Mouse (Mus musculus) liver, embryonic 14.5 days (tissue): Measurements from ENCODE around the gene Hoxb6.

Experiments
- CTCF ChIP-seq: IDR thresholded peaks from 2 replicates; pipeline ENCODE4 v1.5.1; 2016; ENCODE audit warnings: antibody characterized with exemption, low read depth, control low read depth
- EP300 ChIP-seq: IDR thresholded peaks from 2 replicates; pipeline ENCODE4 v1.6.1; 2016; ENCODE audit warnings: antibody characterized with exemption, low read depth

DNA sequence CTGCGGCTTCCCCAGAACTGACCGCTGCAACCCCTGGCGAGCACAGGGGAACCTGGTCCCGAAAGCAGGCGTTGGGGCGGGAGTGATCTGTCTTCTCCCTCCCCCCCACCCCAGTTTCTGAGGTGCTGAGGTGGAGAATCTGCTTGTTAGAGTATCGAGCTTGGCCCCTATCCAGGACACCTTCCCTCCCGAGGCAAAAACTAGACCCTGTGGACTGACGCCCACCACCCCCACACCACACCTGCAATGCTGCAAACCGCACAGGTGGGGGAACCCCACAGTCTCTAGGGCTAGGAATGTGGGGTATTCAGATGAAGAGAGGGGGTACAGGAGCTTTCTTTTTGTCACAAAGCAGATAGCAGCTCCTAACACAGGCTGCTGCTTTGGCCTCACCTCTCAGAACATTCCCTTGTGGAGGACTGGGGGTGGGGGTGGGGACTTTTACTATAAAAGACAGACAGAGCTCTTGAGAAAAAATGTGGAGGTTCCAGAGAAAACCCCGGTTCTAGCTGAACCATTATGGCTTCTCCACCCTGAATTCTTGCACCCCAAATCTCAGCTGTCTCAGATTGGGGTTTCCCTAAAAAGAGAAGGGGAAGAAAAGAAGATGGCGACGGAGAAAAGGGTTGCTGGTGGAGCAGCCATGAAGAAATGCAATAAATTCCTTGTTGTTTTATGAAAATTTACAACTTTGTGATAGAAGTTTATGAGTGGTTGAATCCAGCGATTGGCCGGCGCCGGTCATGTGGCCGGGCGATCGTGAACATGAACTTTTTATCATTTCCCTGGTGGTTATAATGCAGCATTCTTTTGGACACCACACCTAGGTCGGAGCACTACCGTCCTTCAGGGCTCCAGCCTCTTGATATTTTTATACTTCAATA lies at the start of gene Hoxb6:
- no peak for TF ChIP-seq CTCF
- no peak for TF ChIP-seq EP300
